Mouse (Mus musculus) kidney, embryonic 14.5 days (tissue): Measurements from ENCODE around the gene Kcnk15. TPM values are rescaled to one million over a fixed set of nuclear protein-coding genes. Genes with fewer than 3 reads are reported as not detected.
A peak's percentile ranks its signal among the peaks of the same experiment; 100 is the strongest.

Experiments used
- ATAC-seq: fragments of 200-750 bp; cut with Nextera tagmentation; 2 replicates; pipeline ENCODE4 v1.8.0; 2017; ENCODE audit warnings: moderate number of reproducible peaks, mild to moderate bottlenecking, moderate TSS enrichment, moderate library complexity; ENCODE audit not compliant: low FRiP score, low TSS enrichment
- H3K27ac ChIP-seq: fragments of 300-500 bp; sonication (generic); 2 replicates; pipeline ENCODE4 v1.5.1; 2014; ENCODE audit warnings: low read depth, mild to moderate bottlenecking, low read length, moderate library complexity, mixed read lengths
- H3K27me3 ChIP-seq: fragments of 300-500 bp; sonication (generic); 2 replicates; pipeline ENCODE4 v1.6.1; 2014; ENCODE audit warnings: mild to moderate bottlenecking, low read length; ENCODE audit not compliant: control insufficient read depth, insufficient read depth
- H3K36me3 ChIP-seq: fragments of 300-500 bp; sonication (generic); 2 replicates; pipeline ENCODE4 v1.6.1; 2014; ENCODE audit warnings: low read length, mixed read lengths; ENCODE audit not compliant: control insufficient read depth, insufficient read depth
- H3K4me1 ChIP-seq: fragments of 300-500 bp; sonication (generic); 2 replicates; pipeline ENCODE4 v1.6.1; 2014; ENCODE audit warnings: low read length, mixed read lengths; ENCODE audit not compliant: control insufficient read depth, insufficient read depth
- H3K4me2 ChIP-seq: fragments of 300-500 bp; sonication (generic); replicated peaks from 2 replicates; pipeline ENCODE4 v1.6.1; 2014; ENCODE audit warnings: low read depth, mild to moderate bottlenecking, low read length
- H3K4me3 ChIP-seq: fragments of 300-500 bp; sonication (generic); 2 replicates; pipeline ENCODE4 v1.5.1; 2014; ENCODE audit warnings: mild to moderate bottlenecking, low read length
- H3K9ac ChIP-seq: fragments of 300-500 bp; sonication (generic); 2 replicates; pipeline ENCODE4 v1.6.1; 2014; ENCODE audit warnings: low read depth, mild to moderate bottlenecking, low read length, moderate library complexity
- H3K9me3 ChIP-seq: fragments of 300-500 bp; sonication (generic); 2 replicates; pipeline ENCODE4 v1.6.1; 2016; ENCODE audit warnings: low read length; ENCODE audit not compliant: control insufficient read depth
- WGBS: fragments of 180-500 bp; shearing (Covaris S2); extraction: QIAGEN DNeasy Blood & Tissue Kit; methylation state at CpG from one replicate; pipeline ENCODE4 v1.1.7; 2014; 5-methylcytosine and 5-hydroxymethylcytosine counted together
- polyA plus RNA-seq: library from polyadenylated mRNA; unstranded; fragments of >200 nt; fragmentation: Nextera tagmentation; extraction: Ambion mirVana; gene quantifications from 2 replicates; pipeline ENCODE4 v1.2.1, GENCODE M21; 2014

The Kcnk15 gene
- not detected in 2 replicates for polyA plus RNA-seq

- no peak for ATAC-seq
- 2% methylated on average over 38 of the region's 38 CpGs for WGBS
- Histone ChIP-seq H3K4me3 (peak within 1 kb of the TSS; percentile 16), H3K27ac (no peak within 1 kb of the TSS), H3K27me3 (peaks cover 73% of the 10 kb centered on the region), H3K36me3 (no peaks in the 10 kb centered on the region), H3K4me2 (peak within 1 kb of the TSS; percentile 22), H3K9me3 (no peaks in the 10 kb centered on the region), H3K4me1 (no peaks in the 10 kb centered on the region), H3K9ac (no peak within 1 kb of the TSS)
Measured at GRCm38 (mm10) chr2:163853461-163853901, at the start of gene Kcnk15. Kcnk15 (plus strand) TSS chr2:163853651.

GRCm38 (mm10) chr2:163803838-163804237 lies 49.6 kb upstream of the Kcnk15 start:
- Histone ChIP-seq H3K27me3 (no peaks in the 10 kb centered on the region), H3K27ac (no peak overlapping the region), H3K4me1 (no peaks in the 10 kb centered on the region), H3K4me2 (no peak overlapping the region), H3K36me3 (no peaks in the 10 kb centered on the region), H3K4me3 (no peak overlapping the region), H3K9ac (no peak overlapping the region), H3K9me3 (no peaks in the 10 kb centered on the region)
- no peak for ATAC-seq
- 75% methylated on average over 5 of the region's 5 CpGs for WGBS

GRCm38 (mm10) chr2:163809166-163809565 lies 44.3 kb upstream of the Kcnk15 start:
- H3K9ac ChIP-seq: no peak overlapping the region
- H3K4me2 ChIP-seq: no peak overlapping the region

GRCm38 (mm10) chr2:163809704-163810103 lies 43.7 kb upstream of the Kcnk15 start:
- Histone ChIP-seq H3K4me2 (no peak overlapping the region), H3K4me3 (no peak overlapping the region), H3K27ac (no peak overlapping the region), H3K9ac (no peak overlapping the region), H3K36me3 (no peaks in the 10 kb centered on the region), H3K4me1 (no peaks in the 10 kb centered on the region), H3K9me3 (no peaks in the 10 kb centered on the region), H3K27me3 (no peaks in the 10 kb centered on the region)
- no peak for ATAC-seq
- WGBS: 68% methylated on average over 7 of the region's 7 CpGs

More at GRCm38 (mm10) chr2:163809166-163809565, 44.3 kb upstream of the Kcnk15 start:
- 90% methylated on average over 4 of the region's 4 CpGs for WGBS
- Histone ChIP-seq H3K27me3 (no peaks in the 10 kb centered on the region), H3K36me3 (no peaks in the 10 kb centered on the region), H3K9me3 (no peaks in the 10 kb centered on the region), H3K4me1 (no peaks in the 10 kb centered on the region), H3K4me3 (no peak overlapping the region), H3K27ac (no peak overlapping the region)
- ATAC-seq: no peak

GRCm38 (mm10) chr2:163813077-163813476 lies 40.4 kb upstream of the Kcnk15 start:
- H3K27me3 ChIP-seq: no peaks in the 10 kb centered on the region
- H3K27ac ChIP-seq: no peak overlapping the region
- H3K4me3 ChIP-seq: no peak overlapping the region
- no peaks in the 10 kb centered on the region for H3K9me3 ChIP-seq
- no peak for ATAC-seq
- no peak overlapping the region for H3K4me2 ChIP-seq
- H3K36me3 ChIP-seq: no peaks in the 10 kb centered on the region
- H3K9ac ChIP-seq: no peak overlapping the region
- 66% methylated on average over 5 of the region's 5 CpGs for WGBS
- no peaks in the 10 kb centered on the region for H3K4me1 ChIP-seq

GRCm38 (mm10) chr2:163814739-163815465 lies 38.5 kb upstream of the Kcnk15 start:
- H3K4me2 ChIP-seq: no peak overlapping the region
- no peaks in the 10 kb centered on the region for H3K4me1 ChIP-seq
- H3K27ac ChIP-seq: no peak overlapping the region
- no peaks in the 10 kb centered on the region for H3K9me3 ChIP-seq
- H3K27me3 ChIP-seq: no peaks in the 10 kb centered on the region
- H3K9ac ChIP-seq: no peak overlapping the region
- H3K36me3 ChIP-seq: no peaks in the 10 kb centered on the region
- no peak overlapping the region for H3K4me3 ChIP-seq
- WGBS: 87% methylated on average over 9 of the region's 9 CpGs
- ATAC-seq: no peak

GRCm38 (mm10) chr2:163820607-163821006 lies 32.8 kb upstream of the Kcnk15 start, which contains the start of gene Ccn5:
Ccn5 (plus strand) TSS chr2:163820861.
- Histone ChIP-seq H3K9ac (no peak within 1 kb of the TSS), H3K27me3 (0 out of 2 replicates have a peak, but pooled peaks cover 2% of the 10 kb centered on the region), H3K9me3 (no peaks in the 10 kb centered on the region), H3K4me3 (no peak within 1 kb of the TSS), H3K4me2 (no peak within 1 kb of the TSS), H3K27ac (no peak within 1 kb of the TSS), H3K36me3 (no peaks in the 10 kb centered on the region), H3K4me1 (peaks cover 3% of the 10 kb centered on the region; the same call in 1 of the 2 replicates)
- ATAC-seq: no peak
- WGBS: 73% methylated on average over 4 of the region's 4 CpGs

GRCm38 (mm10) chr2:163823248-163823647 lies 30.2 kb upstream of the Kcnk15 start:
- H3K9me3 ChIP-seq: no peaks in the 10 kb centered on the region
- peaks cover 3% of the 10 kb centered on the region; the same call in 1 of the 2 replicates for H3K4me1 ChIP-seq
- peak overlapping the region; percentile 36 for H3K4me2 ChIP-seq
- no peaks in the 10 kb centered on the region for H3K36me3 ChIP-seq
- WGBS: 6% methylated on average over 4 of the region's 4 CpGs
- ATAC-seq: no peak
- H3K4me3 ChIP-seq: peak overlapping the region; percentile 16; the same call in 1 of the 2 replicates
- no peak overlapping the region for H3K9ac ChIP-seq
- H3K27ac ChIP-seq: no peak overlapping the region
- H3K27me3 ChIP-seq: 0 out of 2 replicates have a peak, but pooled peaks cover 2% of the 10 kb centered on the region

GRCm38 (mm10) chr2:163823771-163824170 lies 29.7 kb upstream of the Kcnk15 start:
- 15% methylated on average over 11 of the region's 11 CpGs for WGBS
- Histone ChIP-seq H3K27ac (no peak overlapping the region), H3K4me3 (peak overlapping the region; percentile 16; the same call in 1 of the 2 replicates), H3K27me3 (0 out of 2 replicates have a peak, but pooled peaks cover 2% of the 10 kb centered on the region), H3K4me2 (peak overlapping the region; percentile 36), H3K9me3 (no peaks in the 10 kb centered on the region), H3K36me3 (no peaks in the 10 kb centered on the region), H3K9ac (no peak overlapping the region), H3K4me1 (peaks cover 3% of the 10 kb centered on the region; the same call in 1 of the 2 replicates)
- ATAC-seq: peak; percentile 83
